20 mouse cellular contexts compared by ENCODE assay signal in genomic region chr5:33842549-33842948, GRCm38 (mm10). TPM values are rescaled to one million over a fixed set of nuclear protein-coding genes. Genes with fewer than 3 reads are reported as not detected.
DNase-seq lines count a peak whose midpoint lies in the region; TF ChIP-seq lines count a peak whose summit lies in the region.
"Had no signal": no experiment of that assay in that cellular context is flagged by ENCODE, and none has a peak within 500 bp of the region (broad histone marks: within the 10 kb centered on the region; RNA-seq: fewer than 3 reads in every experiment).

No protein-coding gene starts in this region.

- no peak overlapping the region for H3K9ac ChIP-seq in CH12.LX (ENCODE audit: insufficient read depth, low read depth)
- H3K9ac ChIP-seq: embryonic facial prominence, embryonic 13.5 days; embryonic facial prominence, embryonic 15.5 days; forebrain, embryonic 12.5 days had no signal

- peaks cover 38% of the 10 kb centered on the region for H3K79me2 ChIP-seq in CH12.LX (replicated peaks; ENCODE audit: control insufficient read depth, extremely low read depth, insufficient read depth, poor library complexity, severe bottlenecking)

- no peak; a peak in 1 of 4 replicates for TF ChIP-seq CTCF in CH12.LX (conservative IDR thresholded peaks at IDR 0.05 in 1 of 2, IDR thresholded peaks at IDR 0.05 in 1 of 2; ENCODE audit: low read depth in 2 of 2, low read length in 2 of 2)

- dilution Hi-C loops in CH12.LX (cut with MboI; ENCODE audit: extremely low pct_ligation_motif_present, extremely low pct_unique_long_range_greater_than_20kb, low sequenced_read_pairs) = no loop called here

- TF ChIP-seq EP300 in CH12.LX (IDR thresholded peaks at IDR 0.05; ENCODE audit: low read length) = peak; percentile 71

- no peak for TF ChIP-seq POLR2A in CH12.LX (IDR thresholded peaks at IDR 0.05; ENCODE audit: low read depth, low read length)

- in situ Hi-C loops in CH12.LX (cut with MboI; ENCODE audit: low pct_ligation_motif_present, low pct_unique_long_range_greater_than_20kb, low sequenced_read_pairs) = no loop called here

- H3K4me3 ChIP-seq in CH12.LX (replicated peaks in 1 of 3; ENCODE audit: low read depth in 2 of 3, low read length in 2 of 3, poor library complexity in 1 of 3) = no peak overlapping the region
- H3K4me3 ChIP-seq: embryonic facial prominence, embryonic 13.5 days; embryonic facial prominence, embryonic 15.5 days; erythroblast, embryonic 14.5 days; forebrain, embryonic 10.5 days; forebrain, embryonic 12.5 days had no signal

- H3K4me2 ChIP-seq in CH12.LX (ENCODE audit: insufficient read depth, low read depth, poor library complexity, severe bottlenecking) = no peak overlapping the region
- H3K4me2 ChIP-seq: embryonic facial prominence, embryonic 13.5 days; embryonic facial prominence, embryonic 15.5 days; forebrain, embryonic 12.5 days had no signal

- peak; percentile 13 to 14 for DNase-seq in spleen, postnatal 36 days (ENCODE audit: low spot score in 2 of 2)
- no peak for DNase-seq in spleen, postnatal 4 days (ENCODE audit: low spot score in 2 of 2)
- DNase-seq in CH12.LX (ENCODE audit: extremely low read depth) = peak; percentile 57
- no peak for DNase-seq in lung, postnatal 4 days
- no peak for DNase-seq in ovary, postnatal 14 days (ENCODE audit: low spot score)
- DNase-seq: adrenal gland, adult 2 months; adrenal gland, postnatal 10 days; adrenal gland, postnatal 25 days; cerebellum, adult 11 months; cerebellum, adult 18-20 months; cerebellum, adult 8-10 months; cerebellum, adult 9-11 months; cerebellum, postnatal 14 days; cerebellum, postnatal 36 days; embryo, embryonic 11 days had no signal

- peaks cover 11 to 59% of the 10 kb centered on the region in 2 experiments for H3K36me3 ChIP-seq in CH12.LX (replicated peaks in 1 of 2; ENCODE audit: control insufficient read depth in 1 of 2, insufficient read depth in 1 of 2, low read length in 1 of 2)

- H3K9me3 ChIP-seq in CH12.LX (replicated peaks; ENCODE audit: low read length) = no peaks in the 10 kb centered on the region
- H3K9me3 ChIP-seq: embryonic facial prominence, embryonic 13.5 days; embryonic facial prominence, embryonic 15.5 days; forebrain, embryonic 10.5 days; forebrain, embryonic 12.5 days had no signal

- peaks cover 0 to 28% of the 10 kb centered on the region in 2 experiments; a peak in 2 of 4 replicates for H3K4me1 ChIP-seq in CH12.LX (ENCODE audit: control insufficient read depth in 1 of 2, insufficient read depth in 2 of 2)
- H3K4me1 ChIP-seq: embryonic facial prominence, embryonic 13.5 days; embryonic facial prominence, embryonic 15.5 days; forebrain, embryonic 10.5 days; forebrain, embryonic 12.5 days had no signal

- no peaks in the 10 kb centered on the region for H3K27me3 ChIP-seq in CH12.LX (replicated peaks)
- H3K27me3 ChIP-seq: embryonic facial prominence, embryonic 13.5 days; embryonic facial prominence, embryonic 15.5 days; forebrain, embryonic 12.5 days had no signal

- H3K27ac ChIP-seq in CH12.LX (ENCODE audit: insufficient read depth, low read depth) = no peak overlapping the region
- H3K27ac ChIP-seq: embryonic facial prominence, embryonic 13.5 days; embryonic facial prominence, embryonic 15.5 days; forebrain, embryonic 10.5 days; forebrain, embryonic 12.5 days had no signal

- no peak; the same call in none of the 2 replicates for TF ChIP-seq RAD21 in CH12.LX (IDR thresholded peaks at IDR 0.05; ENCODE audit: low read depth, low read length)

TF ChIP-seq in CH12.LX, 34 proteins besides CTCF, POLR2A, EP300 and RAD21:
- TF ChIP-seq TCF12 (IDR thresholded peaks at IDR 0.05; ENCODE audit: low read depth, low read length) (0 out of 2 replicates have a peak, but pooled peaks have one; percentile 24), HCFC1 (IDR thresholded peaks at IDR 0.05; ENCODE audit: low read depth, low read length) (no peak), ZC3H11A (IDR thresholded peaks at IDR 0.05; ENCODE audit: low read depth, low read length) (no peak), IRF4 (IDR thresholded peaks at IDR 0.05; ENCODE audit: low read depth, low read length) (peak; percentile 70; the same call in 1 of the 2 replicates)

RNA-seq across cellular contexts. Expression of gene Nsd2, which starts 22.0 kb away (rescaled TPM):
- total RNA-seq in CH12.LX (2012; rRNA removed) = 55.0 and 63.3 TPM in 2 replicates
- total RNA-seq in CH12.LX (2014; rRNA removed) = 39.8 and 43.7 TPM in 2 replicates
- polyA plus RNA-seq in CH12.LX (2012; ENCODE audit: insufficient read length, low read depth) = 47.2 and 49.9 TPM in 2 replicates

RNA-seq across cellular contexts. Expression of gene Letm1, which starts 59.9 kb away (rescaled TPM):
- 21.8 and 25.7 TPM in 2 replicates for total RNA-seq in CH12.LX (2012; rRNA removed)
- total RNA-seq in CH12.LX (2014; rRNA removed) = 25.1 and 27.6 TPM in 2 replicates
- polyA plus RNA-seq in CH12.LX (2012; ENCODE audit: insufficient read length, low read depth) = 43.0 and 43.4 TPM in 2 replicates

Comparison
In these comparisons a context has a peak if more than half of its experiments do, and no peak if none do; other contexts are left out.
1. DNase-seq: peak in spleen, postnatal 36 days (2 of 2) and CH12.LX (single experiment); none in spleen, postnatal 4 days (0 of 2), lung, postnatal 4 days (0 of 2) and ovary, postnatal 14 days (single experiment).